ENCODE assay signal across 9 mouse cellular contexts in the genomic region with DNA sequence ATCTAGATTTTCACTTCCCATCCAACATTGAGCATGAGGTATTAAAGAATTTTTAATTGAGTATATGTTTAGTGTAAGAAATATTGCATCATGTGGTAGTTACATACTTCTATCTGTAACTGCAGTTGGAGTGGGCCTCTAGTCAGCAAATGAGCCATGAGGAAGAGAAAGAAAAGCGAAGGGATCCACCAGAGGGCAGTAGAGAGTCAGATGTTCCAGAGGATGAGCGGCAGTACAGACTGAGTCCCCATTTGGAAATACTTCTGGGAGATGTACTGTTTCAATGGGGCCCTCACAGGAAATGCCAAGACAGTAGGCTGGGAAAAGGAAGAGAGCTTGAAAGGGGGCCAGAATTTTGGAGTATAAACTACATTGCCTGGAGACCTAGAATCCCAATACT.
DNase-seq lines count a peak whose midpoint lies in the region; ATAC-seq and TF ChIP-seq lines count a peak whose summit lies in the region.
"Had no signal": no experiment of that assay in that cellular context is flagged by ENCODE, and none has a peak within 500 bp of the region (broad histone marks: within the 10 kb centered on the region; RNA-seq: fewer than 3 reads in every experiment).

No protein-coding gene starts in this region.

- H3K4me2 ChIP-seq in heart, embryonic 11.5 days, result no peak overlapping the region
- H3K4me2 ChIP-seq: limb, embryonic 12.5 days had no signal

- peak; percentile 78 for DNase-seq in adrenal gland, postnatal 14 days
- peak; percentile 67 for DNase-seq in embryo, embryonic 11.5 days (ENCODE audit: low read depth, low spot score)
- DNase-seq in kidney, postnatal 14 days, result peak; percentile 79
- peak; percentile 14 for DNase-seq in lung, adult 2 months
- peak; percentile 15 for DNase-seq in ovary, postnatal 10 days (ENCODE audit: low spot score)
- peak; percentile 60 for DNase-seq in urinary bladder, postnatal 25 days (ENCODE audit: low spot score)

- H3K27ac ChIP-seq in ES-Bruce4 (ENCODE audit: insufficient read depth, low read length), result no peak overlapping the region
- H3K27ac ChIP-seq in heart, embryonic 11.5 days (ENCODE audit: low read depth, low read length), result no peak overlapping the region
- H3K27ac ChIP-seq: limb, embryonic 12.5 days had no signal

- H3K27me3 ChIP-seq in ES-Bruce4 (ENCODE audit: control insufficient read depth, insufficient read depth, low read length, poor library complexity, severe bottlenecking), result no peaks in the 10 kb centered on the region
- H3K27me3 ChIP-seq in heart, embryonic 11.5 days (ENCODE audit: control insufficient read depth, insufficient read depth, low read length), result no peaks in the 10 kb centered on the region

- no peaks in the 10 kb centered on the region for H3K36me3 ChIP-seq in ES-Bruce4 (ENCODE audit: control insufficient read depth, insufficient read depth, low read length, poor library complexity, severe bottlenecking)
- no peaks in the 10 kb centered on the region for H3K36me3 ChIP-seq in heart, embryonic 11.5 days (ENCODE audit: control insufficient read depth, insufficient read depth, low read length)
- H3K36me3 ChIP-seq: limb, embryonic 12.5 days had no signal

- H3K9ac ChIP-seq in ES-Bruce4 (ENCODE audit: low read depth, poor library complexity, severe bottlenecking), result no peak overlapping the region
- no peak overlapping the region for H3K9ac ChIP-seq in heart, embryonic 11.5 days (ENCODE audit: low read depth, low read length)
- H3K9ac ChIP-seq: limb, embryonic 12.5 days had no signal

- TF ChIP-seq EP300 in ES-Bruce4 (IDR thresholded peaks at IDR 0.05; ENCODE audit: insufficient read depth, low read depth, low read length), result no peak

- TF ChIP-seq CTCF in ES-Bruce4 (IDR thresholded peaks at IDR 0.05; ENCODE audit: low read depth, low read length), result peak; percentile 32
- peak; percentile 49 for TF ChIP-seq CTCF in lung, adult 2 months (IDR thresholded peaks at IDR 0.05; ENCODE audit: insufficient read depth, low read length)

- no peak for TF ChIP-seq POLR2A in ES-Bruce4 (IDR thresholded peaks at IDR 0.05; ENCODE audit: insufficient read depth, low read length)
- no peak for TF ChIP-seq POLR2A in lung, adult 2 months (IDR thresholded peaks at IDR 0.05; ENCODE audit: borderline replicate concordance, extremely low read depth, low read depth, low read length)

- no peak overlapping the region for H3K4me3 ChIP-seq in ES-Bruce4 (ENCODE audit: low read depth, low read length)
- H3K4me3 ChIP-seq in heart, embryonic 11.5 days (ENCODE audit: low read depth, low read length), result no peak overlapping the region
- H3K4me3 ChIP-seq in lung, adult 2 months (replicated peaks; ENCODE audit: extremely low read depth, low read depth, low read length), result no peak overlapping the region
- H3K4me3 ChIP-seq: limb, embryonic 12.5 days had no signal

- no peaks in the 10 kb centered on the region for H3K9me3 ChIP-seq in ES-Bruce4 (replicated peaks; ENCODE audit: control insufficient read depth, insufficient read depth, low read length, poor library complexity, severe bottlenecking)
- H3K9me3 ChIP-seq in heart, embryonic 11.5 days (replicated peaks; ENCODE audit: control insufficient read depth, low read length), result no peaks in the 10 kb centered on the region
- H3K9me3 ChIP-seq: limb, embryonic 12.5 days had no signal

- WGBS in heart, embryonic 11.5 days (ENCODE audit: insufficient replicate concordance), result 2% methylated on average over 2 of the region's 2 CpGs
- WGBS in lung, adult 2 months, result 6% methylated on average over 2 of the region's 2 CpGs

- ATAC-seq in heart, embryonic 11.5 days (replicated peaks; ENCODE audit: insufficient number of reproducible peaks, low FRiP score, low TSS enrichment), result peak; percentile 49; the same call in 1 of the 2 replicates

- H3K4me1 ChIP-seq in ES-Bruce4 (ENCODE audit: control insufficient read depth, insufficient read depth, low read length), result no peaks in the 10 kb centered on the region
- H3K4me1 ChIP-seq in heart, embryonic 11.5 days (ENCODE audit: control insufficient read depth, insufficient read depth, low read length), result no peaks in the 10 kb centered on the region
- H3K4me1 ChIP-seq in lung, adult 2 months (ENCODE audit: control insufficient read depth, insufficient read depth, low read length), result no peaks in the 10 kb centered on the region
- H3K4me1 ChIP-seq: limb, embryonic 12.5 days had no signal

Comparison
In these comparisons a context has a peak if more than half of its experiments do, and no peak if none do; other contexts are left out.
1. DNase-seq: peak in every context shown above with its lines; median percentile 79 in kidney, postnatal 14 days; 78 in adrenal gland, postnatal 14 days; 67 in embryo, embryonic 11.5 days; 60 in urinary bladder, postnatal 25 days; 15 in ovary, postnatal 10 days; 14 in lung, adult 2 months.